Mouse (Mus musculus) induced T-regulatory cell, adult 2 months (primary cell): ENCODE measurements around the gene Rsc1a1.

ENCODE experiments used
- DNase-seq: peaks from one replicate; pipeline ENCODE4 v3.0.0-alpha.2; 2012; ENCODE audit warnings: low read depth

The Rsc1a1 gene

GRCm38 (mm10) chr4:141653813-141654212 lies 31.6 kb downstream of the Rsc1a1 start:
- no peak for DNase-seq

GRCm38 (mm10) chr4:141653044-141653443 lies 32.4 kb downstream of the Rsc1a1 start:
- DNase-seq = no peak

- DNase-seq = no peak
These were observed 33.5 kb downstream of the Rsc1a1 start for GRCm38 (mm10) chr4:141651944-141652343.

GRCm38 (mm10) chr4:141651286-141651685 lies 34.1 kb downstream of the Rsc1a1 start:
- no peak for DNase-seq

GRCm38 (mm10) chr4:141649244-141649643 lies 36.2 kb downstream of the Rsc1a1 start:
- DNase-seq = no peak

GRCm38 (mm10) chr4:141648262-141648661 lies 37.1 kb downstream of the Rsc1a1 start:
- DNase-seq = no peak

GRCm38 (mm10) chr4:141647187-141647586 lies 38.2 kb downstream of the Rsc1a1 start:
- DNase-seq = no peak

GRCm38 (mm10) chr4:141645988-141646387 lies 39.4 kb downstream of the Rsc1a1 start:
- no peak for DNase-seq

- no peak for DNase-seq
These were observed 42.1 kb downstream of the Rsc1a1 start for GRCm38 (mm10) chr4:141643118-141643855.

- DNase-seq = no peak
These were observed 43.2 kb downstream of the Rsc1a1 start for GRCm38 (mm10) chr4:141641961-141642811.

GRCm38 (mm10) chr4:141641353-141641771 lies 44.0 kb downstream of the Rsc1a1 start:
- DNase-seq = no peak

GRCm38 (mm10) chr4:141639474-141639873 lies 45.9 kb downstream of the Rsc1a1 start:
- DNase-seq = no peak

- DNase-seq = no peak
These were observed 48.7 kb downstream of the Rsc1a1 start for GRCm38 (mm10) chr4:141636693-141637092.

GRCm38 (mm10) chr4:141635991-141636390 lies 49.4 kb downstream of the Rsc1a1 start:
- no peak for DNase-seq
